8 mouse cellular contexts compared by ENCODE assay signal in the genomic region with DNA sequence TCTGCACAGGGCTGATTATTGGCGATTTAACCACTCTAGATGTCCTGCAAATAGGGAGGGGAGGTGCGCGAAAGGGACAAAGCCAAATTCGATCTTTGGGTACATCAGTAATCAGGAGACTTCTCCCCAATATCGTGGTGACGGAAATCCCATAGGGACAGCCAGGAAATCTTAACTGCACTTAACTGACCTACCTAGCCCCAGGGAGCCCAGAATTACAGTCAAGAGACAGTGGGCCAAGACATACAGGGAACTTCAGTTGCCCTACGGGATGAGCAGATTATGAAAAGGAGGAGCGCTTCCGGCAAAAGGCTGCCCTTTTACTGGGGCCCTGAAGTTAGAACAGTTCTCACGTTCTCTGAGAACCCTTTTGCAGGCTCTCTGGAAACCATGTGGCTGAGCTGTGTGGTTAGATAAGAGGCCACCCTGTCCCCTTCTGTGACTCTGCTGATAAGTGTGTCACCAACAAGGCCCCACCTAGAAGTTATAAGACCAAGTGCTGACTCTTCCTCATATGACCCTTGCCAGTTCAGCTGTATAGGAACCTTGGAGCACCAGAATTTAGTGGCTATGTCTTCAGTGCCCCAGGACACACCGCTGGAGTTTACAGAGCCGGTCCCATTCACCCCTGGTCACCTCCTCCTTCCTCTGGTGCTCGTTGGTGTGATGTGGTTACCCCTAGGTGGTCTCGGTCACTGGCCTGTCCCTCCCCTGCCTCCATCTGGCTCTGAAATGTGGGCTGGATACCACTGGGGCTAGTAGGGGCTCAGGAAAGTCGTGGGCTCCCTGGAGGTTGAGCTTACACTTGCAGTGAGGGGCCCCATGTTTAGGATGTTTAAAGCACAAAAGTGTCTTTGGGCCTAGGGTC. TPM values are rescaled to one million over a fixed set of nuclear protein-coding genes. Genes with fewer than 3 reads are reported as not detected.
DNase-seq lines count a peak whose midpoint lies in the region; ATAC-seq and TF ChIP-seq lines count a peak whose summit lies in the region.

No protein-coding gene starts in this region.

- intact Hi-C loops in left cerebral cortex, postnatal 25 days (cut with DNase I), result no loop called here
- intact Hi-C loops in left cerebral cortex, adult 2 months (cut with DNase I), result no loop called here

- WGBS in lung, embryonic 16.5 days, result 49% methylated on average over 15 of the region's 15 CpGs
- 62% methylated on average over 15 of the region's 15 CpGs for WGBS in embryonic facial prominence, embryonic 13.5 days
- 65% methylated on average over 15 of the region's 15 CpGs for WGBS in limb, embryonic 12.5 days

- H3K27ac ChIP-seq in lung, embryonic 16.5 days (ENCODE audit: low read length), result peak overlapping the region; percentile 78
- H3K27ac ChIP-seq in embryonic facial prominence, embryonic 13.5 days, result peak overlapping the region; percentile 78
- H3K27ac ChIP-seq in limb, embryonic 12.5 days, result peak overlapping the region; percentile 64; the same call in 1 of the 2 replicates
- no peak overlapping the region for H3K27ac ChIP-seq in left cerebral cortex, adult 2 months

- no peak for DNase-seq in lung, postnatal 25 days (ENCODE audit: low spot score)
- peak; percentile 69 to 80 for DNase-seq in spleen, postnatal 10 days (ENCODE audit: low spot score in 2 of 2)
- no peak for DNase-seq in left cerebral cortex, postnatal 25 days (ENCODE audit: low spot score in 2 of 2)
- DNase-seq in embryo, embryonic 9.5 days (ENCODE audit: extremely low spot score), result no peak
- no peak for DNase-seq in left cerebral cortex, adult 2 months (ENCODE audit: extremely low spot score in 1 of 2, low spot score in 2 of 2)

- TF ChIP-seq CTCF in left cerebral cortex, adult 2 months (IDR thresholded peaks at IDR 0.05), result no peak

- peaks cover 3% of the 10 kb centered on the region; the same call in 1 of the 2 replicates for H3K27me3 ChIP-seq in lung, embryonic 16.5 days (ENCODE audit: control insufficient read depth, insufficient read depth, low read depth, low read length)
- no peaks in the 10 kb centered on the region for H3K27me3 ChIP-seq in embryonic facial prominence, embryonic 13.5 days
- H3K27me3 ChIP-seq in limb, embryonic 12.5 days, result peaks cover 9% of the 10 kb centered on the region

- no peak for ATAC-seq in lung, embryonic 16.5 days (ENCODE audit: low read depth)
- no peak for ATAC-seq in embryonic facial prominence, embryonic 13.5 days (ENCODE audit: insufficient number of reproducible peaks, insufficient read depth, low FRiP score, low TSS enrichment, low read depth)
- ATAC-seq in limb, embryonic 12.5 days (ENCODE audit: insufficient number of reproducible peaks, insufficient read depth, low FRiP score, low TSS enrichment, low read depth), result no peak

- H3K36me3 ChIP-seq in lung, embryonic 16.5 days (ENCODE audit: control insufficient read depth, insufficient read depth, low read length), result no peaks in the 10 kb centered on the region
- H3K36me3 ChIP-seq in embryonic facial prominence, embryonic 13.5 days, result peaks cover 11% of the 10 kb centered on the region; the same call in 1 of the 2 replicates
- H3K36me3 ChIP-seq in limb, embryonic 12.5 days, result 0 out of 2 replicates have a peak, but pooled peaks cover 2% of the 10 kb centered on the region

- H3K4me3 ChIP-seq in lung, embryonic 16.5 days (ENCODE audit: low read length), result peak overlapping the region; percentile 63
- H3K4me3 ChIP-seq in embryonic facial prominence, embryonic 13.5 days, result peak overlapping the region; percentile 59
- H3K4me3 ChIP-seq in limb, embryonic 12.5 days (replicated peaks), result peak overlapping the region; percentile 49
- no peak overlapping the region for H3K4me3 ChIP-seq in left cerebral cortex, adult 2 months

- peak overlapping the region; percentile 79 for H3K9ac ChIP-seq in lung, embryonic 16.5 days (ENCODE audit: low read length)
- H3K9ac ChIP-seq in embryonic facial prominence, embryonic 13.5 days, result peak overlapping the region; percentile 88
- peak overlapping the region; percentile 76 for H3K9ac ChIP-seq in limb, embryonic 12.5 days (replicated peaks)

- peaks cover 27% of the 10 kb centered on the region for H3K4me1 ChIP-seq in lung, embryonic 16.5 days (replicated peaks; ENCODE audit: control insufficient read depth, insufficient read depth, low read length)
- peaks cover 43% of the 10 kb centered on the region for H3K4me1 ChIP-seq in embryonic facial prominence, embryonic 13.5 days
- peaks cover 31% of the 10 kb centered on the region for H3K4me1 ChIP-seq in limb, embryonic 12.5 days (replicated peaks)

- H3K4me2 ChIP-seq in lung, embryonic 16.5 days (ENCODE audit: low read depth, low read length), result peak overlapping the region; percentile 71
- peak overlapping the region; percentile 79 for H3K4me2 ChIP-seq in embryonic facial prominence, embryonic 13.5 days
- peak overlapping the region; percentile 71 for H3K4me2 ChIP-seq in limb, embryonic 12.5 days

- no peaks in the 10 kb centered on the region for H3K9me3 ChIP-seq in lung, embryonic 16.5 days (ENCODE audit: control insufficient read depth, low read length)
- H3K9me3 ChIP-seq in embryonic facial prominence, embryonic 13.5 days, result no peaks in the 10 kb centered on the region
- no peaks in the 10 kb centered on the region for H3K9me3 ChIP-seq in limb, embryonic 12.5 days

RNA-seq across cellular contexts. Expression of a gene that starts 3.1 kb away (rescaled TPM):
- polyA plus RNA-seq in lung, embryonic 16.5 days (2015; fragmentation: Nextera tagmentation; extraction: Ambion mirVana), result 243 and 250 TPM in 2 replicates
- polyA plus RNA-seq in embryonic facial prominence, embryonic 13.5 days (2015; fragmentation: Nextera tagmentation; extraction: Ambion mirVana), result 255 and 264 TPM in 2 replicates
- polyA plus RNA-seq in limb, embryonic 12.5 days (2016; fragmentation: Nextera tagmentation; extraction: Ambion mirVana), result 204 and 226 TPM in 2 replicates
- total RNA-seq in left cerebral cortex, postnatal 25 days (2021), result 100 to 1,000 TPM; 136 to 138 TPM
- total RNA-seq in left cerebral cortex, adult 2 months (2021), result 100 to 1,000 TPM; 137 to 141 TPM

RNA-seq across cellular contexts. Expression of a gene that starts 3.2 kb away (rescaled TPM):
- 14.1 and 15.6 TPM in 2 replicates for polyA plus RNA-seq in lung, embryonic 16.5 days (2015; fragmentation: Nextera tagmentation; extraction: Ambion mirVana)
- polyA plus RNA-seq in embryonic facial prominence, embryonic 13.5 days (2015; fragmentation: Nextera tagmentation; extraction: Ambion mirVana), result 18.9 and 19.5 TPM in 2 replicates
- polyA plus RNA-seq in limb, embryonic 12.5 days (2016; fragmentation: Nextera tagmentation; extraction: Ambion mirVana), result 11.0 and 11.3 TPM in 2 replicates
- total RNA-seq in left cerebral cortex, postnatal 25 days (2021), result under 1 TPM; 0.46 to 0.53 TPM
- under 1 TPM; 0.25 to 0.42 TPM for total RNA-seq in left cerebral cortex, adult 2 months (2021)

RNA-seq across cellular contexts. Expression of a gene that starts 3.2 kb away (rescaled TPM):
- polyA plus RNA-seq in lung, embryonic 16.5 days (2015; fragmentation: Nextera tagmentation; extraction: Ambion mirVana), result 55.9 and 66.4 TPM in 2 replicates
- polyA plus RNA-seq in embryonic facial prominence, embryonic 13.5 days (2015; fragmentation: Nextera tagmentation; extraction: Ambion mirVana), result 46.0 and 49.9 TPM in 2 replicates
- 33.6 and 34.1 TPM in 2 replicates for polyA plus RNA-seq in limb, embryonic 12.5 days (2016; fragmentation: Nextera tagmentation; extraction: Ambion mirVana)
- 10 to 100 TPM; 30.4 to 38.0 TPM for total RNA-seq in left cerebral cortex, postnatal 25 days (2021)
- total RNA-seq in left cerebral cortex, adult 2 months (2021), result 10 to 100 TPM; 33.5 to 35.2 TPM

RNA-seq across cellular contexts. Expression of a gene that starts 12.2 kb away (rescaled TPM):
- 313 and 340 TPM in 2 replicates for polyA plus RNA-seq in lung, embryonic 16.5 days (2015; fragmentation: Nextera tagmentation; extraction: Ambion mirVana)
- 319 and 324 TPM in 2 replicates for polyA plus RNA-seq in embryonic facial prominence, embryonic 13.5 days (2015; fragmentation: Nextera tagmentation; extraction: Ambion mirVana)
- 302 and 311 TPM in 2 replicates for polyA plus RNA-seq in limb, embryonic 12.5 days (2016; fragmentation: Nextera tagmentation; extraction: Ambion mirVana)
- total RNA-seq in left cerebral cortex, postnatal 25 days (2021), result 100 to 1,000 TPM; 191 to 196 TPM
- 100 to 1,000 TPM; 206 to 211 TPM for total RNA-seq in left cerebral cortex, adult 2 months (2021)

RNA-seq across cellular contexts. Expression of a gene that starts 38.2 kb away (rescaled TPM):
- 9.7 and 12.7 TPM in 2 replicates for polyA plus RNA-seq in lung, embryonic 16.5 days (2015; fragmentation: Nextera tagmentation; extraction: Ambion mirVana)
- 10.3 and 10.5 TPM in 2 replicates for polyA plus RNA-seq in embryonic facial prominence, embryonic 13.5 days (2015; fragmentation: Nextera tagmentation; extraction: Ambion mirVana)
- polyA plus RNA-seq in limb, embryonic 12.5 days (2016; fragmentation: Nextera tagmentation; extraction: Ambion mirVana), result 3.3 and 5.2 TPM in 2 replicates
- total RNA-seq in left cerebral cortex, postnatal 25 days (2021), result 10 to 100 TPM; 34.4 TPM
- total RNA-seq in left cerebral cortex, adult 2 months (2021), result 10 to 100 TPM; 30.6 to 37.2 TPM

Comparison
In these comparisons a context has a peak if more than half of its experiments do, and no peak if none do; other contexts are left out.
1. DNase-seq: peak in spleen, postnatal 10 days (2 of 2); none in lung, postnatal 25 days (single experiment), left cerebral cortex, postnatal 25 days (0 of 2), embryo, embryonic 9.5 days (single experiment) and left cerebral cortex, adult 2 months (0 of 2).
2. Peak in every context shown above with its lines, with median percentiles within 50 percentile points of each other: H3K4me2 ChIP-seq and H3K9ac ChIP-seq.